Mouse (Mus musculus) 3T3-L1 (cell line): ENCODE measurements around the gene Cul3.

Experiments
- DNase-seq: peaks from one replicate; pipeline ENCODE4 v3.0.0-alpha.2; 2015; ENCODE audit warnings: low read depth, low spot score

Gene Cul3

GRCm38 (mm10) chr1:80315533-80316045, 24.7 kb downstream of the Cul3 start:
- no peak for DNase-seq

GRCm38 (mm10) chr1:80293307-80293706, 47.0 kb downstream of the Cul3 start:
- DNase-seq = no peak

GRCm38 (mm10) chr1:80278731-80279130, 61.5 kb downstream of the Cul3 start:
- DNase-seq = no peak

GRCm38 (mm10) chr1:80260443-80260842, 79.8 kb downstream of the Cul3 start:
- DNase-seq = no peak

- DNase-seq = no peak
Observed at GRCm38 (mm10) chr1:80258632-80259031, 81.6 kb downstream of the Cul3 start.

- DNase-seq = no peak
Observed at GRCm38 (mm10) chr1:80253309-80253708, 87.0 kb downstream of the Cul3 start.

- no peak for DNase-seq
Observed at GRCm38 (mm10) chr1:80250247-80250646, 90.0 kb downstream of the Cul3 start.

- DNase-seq = no peak
Observed at GRCm38 (mm10) chr1:80247131-80247530, 93.1 kb downstream of the Cul3 start.

- DNase-seq = no peak
Observed at GRCm38 (mm10) chr1:80244123-80244522, 96.2 kb downstream of the Cul3 start.

GRCm38 (mm10) chr1:80241579-80241978, 98.7 kb downstream of the Cul3 start:
- DNase-seq = no peak

GRCm38 (mm10) chr1:80240017-80240660, 100.1 kb downstream of the Cul3 start:
- no peak for DNase-seq

- no peak for DNase-seq
Observed at GRCm38 (mm10) chr1:80239481-80239880, 100.8 kb downstream of the Cul3 start.

GRCm38 (mm10) chr1:80236951-80237702, 103.2 kb downstream of the Cul3 start:
- no peak for DNase-seq

GRCm38 (mm10) chr1:80236126-80236525, 104.2 kb downstream of the Cul3 start:
- no peak for DNase-seq

GRCm38 (mm10) chr1:80230612-80231011, 109.7 kb downstream of the Cul3 start:
- no peak for DNase-seq

- peak; percentile 7 for DNase-seq
Observed at GRCm38 (mm10) chr1:80224839-80225412, 115.4 kb downstream of the Cul3 start.

GRCm38 (mm10) chr1:80221151-80221550, 119.1 kb downstream of the Cul3 start:
- peak; percentile 29 for DNase-seq

- no peak for DNase-seq
Observed at GRCm38 (mm10) chr1:80218268-80218667, 122.0 kb downstream of the Cul3 start, which contains the start of gene Fam124b. TSS of gene Fam124b (minus strand) at chr1:80218473.
